10 mouse cellular contexts compared by ENCODE assay signal in genomic region chr15:97664981-97665668, GRCm38 (mm10). TPM values are rescaled to one million over a fixed set of nuclear protein-coding genes. Genes with fewer than 3 reads are reported as not detected.
DNase-seq lines count a peak whose midpoint lies in the region; ATAC-seq and TF ChIP-seq lines count a peak whose summit lies in the region.
"Had no signal": no experiment of that assay in that cellular context is flagged by ENCODE, and none has a peak within 500 bp of the region (broad histone marks: within the 10 kb centered on the region; RNA-seq: fewer than 3 reads in every experiment).

No protein-coding gene starts in this region.

- H3K36me3 ChIP-seq in kidney, postnatal 0 days (ENCODE audit: insufficient read depth, low read length): no peaks in the 10 kb centered on the region
- H3K36me3 ChIP-seq in kidney, embryonic 14.5 days (ENCODE audit: control insufficient read depth, insufficient read depth, low read length): no peaks in the 10 kb centered on the region
- no peaks in the 10 kb centered on the region for H3K36me3 ChIP-seq in lung, postnatal 0 days (ENCODE audit: insufficient read depth, low read length)

- H3K4me1 ChIP-seq in kidney, postnatal 0 days (replicated peaks; ENCODE audit: insufficient read depth, low read length): no peaks in the 10 kb centered on the region
- no peaks in the 10 kb centered on the region for H3K4me1 ChIP-seq in kidney, embryonic 14.5 days (ENCODE audit: control insufficient read depth, insufficient read depth, low read length)
- no peaks in the 10 kb centered on the region for H3K4me1 ChIP-seq in lung, postnatal 0 days (ENCODE audit: insufficient read depth, low read depth, low read length)

- peak; percentile 58 for DNase-seq in kidney, postnatal 0 days (ENCODE audit: low spot score)
- DNase-seq in T-cell, adult 2 months (ENCODE audit: low spot score): peak; percentile 60
- peak; percentile 42 for DNase-seq in lung, postnatal 0 days (ENCODE audit: low spot score)
- no peak for DNase-seq in cerebellum, adult 11 months
- no peak for DNase-seq in cerebellum, postnatal 14 days
- no peak for DNase-seq in left cerebral cortex, postnatal 10 days (ENCODE audit: extremely low spot score in 1 of 2, low spot score in 2 of 2)
- DNase-seq: heart, postnatal 36 days had no signal

- TF ChIP-seq EP300 in lung, postnatal 0 days (IDR thresholded peaks at IDR 0.05): no peak

- ATAC-seq in kidney, postnatal 0 days (replicated peaks; ENCODE audit: low FRiP score, low read depth): no peak
- ATAC-seq in kidney, embryonic 14.5 days (ENCODE audit: low FRiP score, low TSS enrichment): no peak
- peak; percentile 21 for ATAC-seq in CD4-positive, CD25-positive, alpha-beta regulatory T cell, adult 4 months
- no peak for ATAC-seq in lung, postnatal 0 days

- H3K27ac ChIP-seq in kidney, postnatal 0 days: no peak overlapping the region
- no peak overlapping the region for H3K27ac ChIP-seq in kidney, embryonic 14.5 days (ENCODE audit: low read depth, low read length)
- H3K27ac ChIP-seq in lung, postnatal 0 days (ENCODE audit: low read length): no peak overlapping the region
- H3K27ac ChIP-seq: macrophage had no signal

- no peak overlapping the region for H3K9ac ChIP-seq in kidney, postnatal 0 days (ENCODE audit: low read depth, low read length)
- H3K9ac ChIP-seq in kidney, embryonic 14.5 days (ENCODE audit: low read depth, low read length): no peak overlapping the region
- no peak overlapping the region for H3K9ac ChIP-seq in lung, postnatal 0 days (replicated peaks; ENCODE audit: low read depth)

- peak; percentile 85 for TF ChIP-seq CTCF in kidney, postnatal 0 days (IDR thresholded peaks at IDR 0.05; ENCODE audit: low read depth)
- TF ChIP-seq CTCF in lung, postnatal 0 days (IDR thresholded peaks at IDR 0.05): peak; percentile 80

- 63% methylated on average over 16 of the region's 16 CpGs for WGBS in kidney, postnatal 0 days
- 63% methylated on average over 16 of the region's 16 CpGs for WGBS in kidney, embryonic 14.5 days
- 61% methylated on average over 16 of the region's 16 CpGs for WGBS in lung, postnatal 0 days

- no peaks in the 10 kb centered on the region for H3K27me3 ChIP-seq in kidney, postnatal 0 days (ENCODE audit: insufficient read depth, low read length)
- no peaks in the 10 kb centered on the region for H3K27me3 ChIP-seq in kidney, embryonic 14.5 days (ENCODE audit: control insufficient read depth, insufficient read depth, low read length)
- H3K27me3 ChIP-seq in lung, postnatal 0 days (replicated peaks; ENCODE audit: insufficient read depth, low read length): no peaks in the 10 kb centered on the region

- H3K9me3 ChIP-seq in kidney, postnatal 0 days (replicated peaks; ENCODE audit: low read length): no peaks in the 10 kb centered on the region
- no peaks in the 10 kb centered on the region for H3K9me3 ChIP-seq in kidney, embryonic 14.5 days (ENCODE audit: control insufficient read depth, low read length)
- no peaks in the 10 kb centered on the region for H3K9me3 ChIP-seq in lung, postnatal 0 days (ENCODE audit: low read length)

- intact Hi-C loops in left cerebral cortex, postnatal 10 days (cut with DNase I): loop anchor here (2.0 to 5.0 kb wide), 2 partner anchors 287 to 470 kb away; no protein-coding TSS in a partner anchor

- no peak overlapping the region for H3K4me2 ChIP-seq in kidney, postnatal 0 days (ENCODE audit: low read length)
- no peak overlapping the region for H3K4me2 ChIP-seq in kidney, embryonic 14.5 days (replicated peaks; ENCODE audit: low read depth, low read length)
- H3K4me2 ChIP-seq in lung, postnatal 0 days (replicated peaks; ENCODE audit: low read depth, low read length): no peak overlapping the region

- H3K4me3 ChIP-seq in kidney, postnatal 0 days (replicated peaks; ENCODE audit: low read depth, low read length): no peak overlapping the region
- no peak overlapping the region for H3K4me3 ChIP-seq in kidney, embryonic 14.5 days (ENCODE audit: low read length)
- H3K4me3 ChIP-seq in lung, postnatal 0 days (ENCODE audit: low read depth, low read length): no peak overlapping the region

RNA-seq across cellular contexts. Expression of gene Rpap3, which starts 40.5 kb away (rescaled TPM):
- 36.3 and 37.2 TPM in 2 replicates for polyA plus RNA-seq in kidney, postnatal 0 days (2015; fragmentation: Nextera tagmentation; extraction: Ambion mirVana)
- polyA plus RNA-seq in kidney, embryonic 14.5 days (2014; fragmentation: Nextera tagmentation; extraction: Ambion mirVana): 37.2 and 47.2 TPM in 2 replicates
- polyA plus RNA-seq in CD4-positive, CD25-positive, alpha-beta regulatory T cell, adult 4 months (2017; shearing (Covaris generic)): 10 to 100 TPM; 25.7 to 31.8 TPM
- 14.3 and 15.5 TPM in 2 replicates for polyA plus RNA-seq in lung, postnatal 0 days (2015; fragmentation: Nextera tagmentation; extraction: Ambion mirVana)
- 10 to 100 TPM; 27.9 to 31.9 TPM for total RNA-seq in left cerebral cortex, postnatal 10 days (2021)

Comparison
In these comparisons a context has a peak if more than half of its experiments do, and no peak if none do; other contexts are left out.
1. DNase-seq: peak in kidney, postnatal 0 days (single experiment), T-cell, adult 2 months (single experiment) and lung, postnatal 0 days (single experiment); none in cerebellum, adult 11 months (single experiment), cerebellum, postnatal 14 days (0 of 2) and left cerebral cortex, postnatal 10 days (0 of 2).